Mouse (Mus musculus): Measurements from ENCODE around the gene Mta3. TPM values are rescaled to one million over a fixed set of nuclear protein-coding genes. Genes with fewer than 3 reads are reported as not detected.
A peak's percentile ranks its signal among the peaks of the same experiment; 100 is the strongest.

Mta3 gene
- total RNA-seq, 1 experiment, result 52.8 TPM

GRCm38 (mm10) chr17:83807345-83807744, 101.4 kb downstream of the Mta3 start:
- H3K27ac ChIP-seq (ENCODE audit: insufficient read depth, low read depth, low read length, poor library complexity, severe bottlenecking), result no peak overlapping the region
- in situ Hi-C loops (cut with MboI; ENCODE audit: low sequenced_read_pairs in 2 of 2, unreplicated experiment in 2 of 2), result loop anchor here in 1 of 2 experiments (25.0 kb wide), 1 partner anchor 770 kb away; no protein-coding TSS in a partner anchor

GRCm38 (mm10) chr17:83807778-83808398, 101.9 kb downstream of the Mta3 start:
- no peak overlapping the region; the same call in 1 of the 2 replicates for H3K9ac ChIP-seq (ENCODE audit: insufficient read depth, low read depth, low read length, poor library complexity, severe bottlenecking)
- no peak overlapping the region for H3K27ac ChIP-seq (ENCODE audit: insufficient read depth, low read depth, low read length, poor library complexity, severe bottlenecking)
- H3K4me1 ChIP-seq (ENCODE audit: control insufficient read depth in 2 of 2, insufficient read depth in 2 of 2, low read length in 2 of 2, poor library complexity in 1 of 2), result peaks cover 14 to 25% of the 10 kb centered on the region in 2 experiments
- H3K4me3 ChIP-seq (ENCODE audit: insufficient read depth in 1 of 2, low read depth in 1 of 2, low read length in 2 of 2, poor library complexity in 1 of 2, severe bottlenecking in 1 of 2), result no peak overlapping the region
- in situ Hi-C loops (cut with MboI; ENCODE audit: low sequenced_read_pairs in 2 of 2, unreplicated experiment in 2 of 2), result loop anchor here in 1 of 2 experiments (25.0 kb wide), 1 partner anchor 771 kb away; no protein-coding TSS in a partner anchor
- H3K9me3 ChIP-seq (ENCODE audit: control insufficient read depth, insufficient read depth, low read depth, low read length), result no peaks in the 10 kb centered on the region
- peaks cover 7% of the 10 kb centered on the region; the same call in 1 of the 2 replicates for H3K36me3 ChIP-seq (ENCODE audit: control insufficient read depth, insufficient read depth, low read length, poor library complexity, severe bottlenecking)
- TF ChIP-seq MAFK (IDR thresholded peaks at IDR 0.05; ENCODE audit: insufficient read depth, low read depth, low read length) (no peak), ZC3H11A (IDR thresholded peaks at IDR 0.05; ENCODE audit: borderline replicate concordance, low read depth, low read length) (peak; percentile 63; the same call in 1 of the 2 replicates), HCFC1 (IDR thresholded peaks at IDR 0.05; ENCODE audit: borderline replicate concordance, insufficient read depth, low read length) (0 out of 2 replicates have a peak, but pooled peaks have one; percentile 50), ZNF384 (IDR thresholded peaks at IDR 0.05; ENCODE audit: low read depth, low read length) (peak; percentile 99), CHD2 (IDR thresholded peaks at IDR 0.05; ENCODE audit: low read depth, low read length) (no peak)
- peak; percentile 88 for DNase-seq (ENCODE audit: low read depth, low spot score)

More at GRCm38 (mm10) chr17:83807345-83807744, 101.4 kb downstream of the Mta3 start:
- H3K36me3 ChIP-seq (ENCODE audit: control insufficient read depth, insufficient read depth, low read length, poor library complexity, severe bottlenecking), result peaks cover 7% of the 10 kb centered on the region; the same call in 1 of the 2 replicates
- DNase-seq (ENCODE audit: low read depth, low spot score), result no peak
- TF ChIP-seq ZC3H11A (IDR thresholded peaks at IDR 0.05; ENCODE audit: borderline replicate concordance, low read depth, low read length) (no peak), ZNF384 (IDR thresholded peaks at IDR 0.05; ENCODE audit: low read depth, low read length) (no peak), CHD2 (IDR thresholded peaks at IDR 0.05; ENCODE audit: low read depth, low read length) (no peak), HCFC1 (IDR thresholded peaks at IDR 0.05; ENCODE audit: borderline replicate concordance, insufficient read depth, low read length) (no peak)
- no peak overlapping the region for H3K4me3 ChIP-seq (ENCODE audit: insufficient read depth in 1 of 2, low read depth in 1 of 2, low read length in 2 of 2, poor library complexity in 1 of 2, severe bottlenecking in 1 of 2)
- no peaks in the 10 kb centered on the region for H3K9me3 ChIP-seq (ENCODE audit: control insufficient read depth, insufficient read depth, low read depth, low read length)
- H3K4me1 ChIP-seq (ENCODE audit: control insufficient read depth in 2 of 2, insufficient read depth in 2 of 2, low read length in 2 of 2, poor library complexity in 1 of 2), result peaks cover 14 to 25% of the 10 kb centered on the region in 2 experiments
- no peak overlapping the region for H3K9ac ChIP-seq (ENCODE audit: insufficient read depth, low read depth, low read length, poor library complexity, severe bottlenecking)

- Histone ChIP-seq H3K9ac (ENCODE audit: insufficient read depth, low read depth, low read length, poor library complexity, severe bottlenecking) (peak overlapping the region; percentile 48; the same call in 1 of the 2 replicates), H3K36me3 (ENCODE audit: control insufficient read depth, insufficient read depth, low read length, poor library complexity, severe bottlenecking) (peaks cover 7% of the 10 kb centered on the region; the same call in 1 of the 2 replicates), H3K9me3 (ENCODE audit: control insufficient read depth, insufficient read depth, low read depth, low read length) (no peaks in the 10 kb centered on the region), H3K4me3 (ENCODE audit: insufficient read depth in 1 of 2, low read depth in 1 of 2, low read length in 2 of 2, poor library complexity in 1 of 2, severe bottlenecking in 1 of 2) (no peak overlapping the region), H3K27ac (ENCODE audit: insufficient read depth, low read depth, low read length, poor library complexity, severe bottlenecking) (no peak overlapping the region), H3K4me1 (ENCODE audit: control insufficient read depth in 2 of 2, insufficient read depth in 2 of 2, low read length in 2 of 2, poor library complexity in 1 of 2) (peaks cover 14 to 22% of the 10 kb centered on the region in 2 experiments)
- TF ChIP-seq ZC3H11A (IDR thresholded peaks at IDR 0.05; ENCODE audit: borderline replicate concordance, low read depth, low read length), result no peak
- in situ Hi-C loops (cut with MboI; ENCODE audit: low sequenced_read_pairs in 2 of 2, unreplicated experiment in 2 of 2), result loop anchor here in 1 of 2 experiments (25.0 kb wide), 1 partner anchor 771 kb away; no protein-coding TSS in a partner anchor
- DNase-seq (ENCODE audit: low read depth, low spot score), result no peak
Measured at GRCm38 (mm10) chr17:83808476-83809098, 102.6 kb downstream of the Mta3 start.

GRCm38 (mm10) chr17:83809197-83809829, 103.3 kb downstream of the Mta3 start:
- peaks cover 7% of the 10 kb centered on the region; the same call in 1 of the 2 replicates for H3K36me3 ChIP-seq (ENCODE audit: control insufficient read depth, insufficient read depth, low read length, poor library complexity, severe bottlenecking)

More at GRCm38 (mm10) chr17:83809197-83809829, 103.3 kb downstream of the Mta3 start:
- Histone ChIP-seq H3K9me3 (ENCODE audit: control insufficient read depth, insufficient read depth, low read depth, low read length) (no peaks in the 10 kb centered on the region), H3K27ac (ENCODE audit: insufficient read depth, low read depth, low read length, poor library complexity, severe bottlenecking) (no peak overlapping the region), H3K4me1 (ENCODE audit: control insufficient read depth in 2 of 2, insufficient read depth in 2 of 2, low read length in 2 of 2, poor library complexity in 1 of 2) (peaks cover 11 to 18% of the 10 kb centered on the region in 2 experiments), H3K4me3 (ENCODE audit: insufficient read depth in 1 of 2, low read depth in 1 of 2, low read length in 2 of 2, poor library complexity in 1 of 2, severe bottlenecking in 1 of 2) (0 out of 4 replicates have a peak overlapping the region, but pooled peaks of 1 of the 2 experiments have one; percentile 8), H3K9ac (ENCODE audit: insufficient read depth, low read depth, low read length, poor library complexity, severe bottlenecking) (0 out of 2 replicates have a peak overlapping the region, but pooled peaks have one; percentile 26)
- TF ChIP-seq ZC3H11A (IDR thresholded peaks at IDR 0.05; ENCODE audit: borderline replicate concordance, low read depth, low read length) (no peak), MAFK (IDR thresholded peaks at IDR 0.05; ENCODE audit: insufficient read depth, low read depth, low read length) (no peak), CHD2 (IDR thresholded peaks at IDR 0.05; ENCODE audit: low read depth, low read length) (no peak), ZNF384 (IDR thresholded peaks at IDR 0.05; ENCODE audit: low read depth, low read length) (no peak), HCFC1 (IDR thresholded peaks at IDR 0.05; ENCODE audit: borderline replicate concordance, insufficient read depth, low read length) (no peak)
- in situ Hi-C loops (cut with MboI; ENCODE audit: low sequenced_read_pairs in 2 of 2, unreplicated experiment in 2 of 2), result loop anchor here in 1 of 2 experiments (25.0 kb wide), 1 partner anchor 772 kb away; no protein-coding TSS in a partner anchor
- peak; percentile 73 for DNase-seq (ENCODE audit: low read depth, low spot score)
